Mouse (Mus musculus) lung, embryonic 14.5 days (tissue): Measurements from ENCODE around the gene Inpp4b. TPM values are rescaled to one million over a fixed set of nuclear protein-coding genes. Genes with fewer than 3 reads are reported as not detected.
A peak's percentile ranks its signal among the peaks of the same experiment; 100 is the strongest.

Experiments
- ATAC-seq: fragments of 200-750 bp; cut with Nextera tagmentation; 2 replicates; pipeline ENCODE4 v1.8.0; 2017; ENCODE audit warnings: mild to moderate bottlenecking, moderate TSS enrichment, moderate library complexity; ENCODE audit not compliant: insufficient read depth
- DNase-seq: peaks from one replicate; pipeline ENCODE4 v3.0.0-alpha.2; 2015
- H3K27ac ChIP-seq: fragments of 300-500 bp; sonication (generic); 2 replicates; pipeline ENCODE4 v1.5.1; 2014; ENCODE audit warnings: low read depth, mild to moderate bottlenecking, moderate library complexity
- H3K27me3 ChIP-seq: fragments of 300-500 bp; sonication (generic); 2 replicates; pipeline ENCODE4 v1.6.1; 2014; ENCODE audit warnings: low read length, control low read depth; ENCODE audit not compliant: insufficient read depth
- H3K36me3 ChIP-seq: fragments of 300-500 bp; sonication (generic); 2 replicates; pipeline ENCODE4 v1.6.1; 2014; ENCODE audit warnings: control low read depth; ENCODE audit not compliant: insufficient read depth
- H3K4me1 ChIP-seq: fragments of 300-500 bp; sonication (generic); 2 replicates; pipeline ENCODE4 v1.6.1; 2014; ENCODE audit warnings: antibody characterized with exemption, control low read depth; ENCODE audit not compliant: insufficient read depth
- H3K4me2 ChIP-seq: fragments of 300-500 bp; sonication (generic); 2 replicates; pipeline ENCODE4 v1.6.1; 2014; ENCODE audit warnings: mild to moderate bottlenecking
- H3K4me3 ChIP-seq: fragments of 300-500 bp; sonication (generic); 2 replicates; pipeline ENCODE4 v1.5.1; 2014; ENCODE audit warnings: low read depth, low read length
- H3K9ac ChIP-seq: fragments of 300-500 bp; sonication (generic); 2 replicates; pipeline ENCODE4 v1.6.1; 2014
- H3K9me3 ChIP-seq: fragments of 300-500 bp; sonication (generic); 2 replicates; pipeline ENCODE4 v1.6.1; 2016; ENCODE audit warnings: low read depth, low read length, control low read depth
- CTCF ChIP-seq: IDR thresholded peaks from 2 replicates; pipeline ENCODE4 v1.5.1; 2016; ENCODE audit warnings: antibody characterized with exemption, low read depth
- WGBS: fragments of 180-500 bp; shearing (Covaris S2); extraction: QIAGEN DNeasy Blood & Tissue Kit; methylation state at CpG from one replicate; pipeline ENCODE4 v1.1.7; 2014; 5-methylcytosine and 5-hydroxymethylcytosine counted together
- polyA plus RNA-seq: library from polyadenylated mRNA; unstranded; fragments of >200 nt; fragmentation: Nextera tagmentation; extraction: Ambion mirVana; gene quantifications from 2 replicates; pipeline ENCODE4 v1.2.1, GENCODE M21; 2014

Inpp4b gene
- polyA plus RNA-seq, 1 experiment from 2014 or later, result 7.4 TPM

GRCm38 (mm10) chr8:81608082-81608481 lies 265.7 kb downstream of the Inpp4b start:
- TF ChIP-seq CTCF, result no peak
- Histone ChIP-seq H3K4me1 (no peaks in the 10 kb centered on the region), H3K4me3 (no peak overlapping the region), H3K36me3 (no peaks in the 10 kb centered on the region), H3K9ac (no peak overlapping the region), H3K27ac (no peak overlapping the region), H3K4me2 (no peak overlapping the region), H3K9me3 (no peaks in the 10 kb centered on the region), H3K27me3 (no peaks in the 10 kb centered on the region)
- ATAC-seq (no peak), DNase-seq (no peak)
- 72% methylated on average over 1 of the region's 1 CpGs for WGBS

GRCm38 (mm10) chr8:81609064-81609463 lies 266.7 kb downstream of the Inpp4b start:
- WGBS, result 50% methylated on average over 4 of the region's 4 CpGs
- H3K27me3 ChIP-seq, result no peaks in the 10 kb centered on the region
- DNase-seq, result no peak
- H3K4me3 ChIP-seq, result no peak overlapping the region
- no peaks in the 10 kb centered on the region for H3K9me3 ChIP-seq
- no peaks in the 10 kb centered on the region for H3K4me1 ChIP-seq
- no peaks in the 10 kb centered on the region for H3K36me3 ChIP-seq
- no peak for ATAC-seq
- H3K9ac ChIP-seq, result no peak overlapping the region
- no peak overlapping the region for H3K27ac ChIP-seq
- no peak for TF ChIP-seq CTCF
- no peak overlapping the region for H3K4me2 ChIP-seq

- Histone ChIP-seq H3K9me3 (no peaks in the 10 kb centered on the region), H3K9ac (no peak overlapping the region), H3K4me3 (no peak overlapping the region), H3K4me2 (no peak overlapping the region), H3K36me3 (no peaks in the 10 kb centered on the region), H3K27ac (no peak overlapping the region), H3K27me3 (no peaks in the 10 kb centered on the region), H3K4me1 (no peaks in the 10 kb centered on the region)
- 23% methylated on average over 2 of the region's 2 CpGs for WGBS
- no peak for TF ChIP-seq CTCF
- DNase-seq, result peak; percentile 75
- ATAC-seq, result no peak; the same call in 1 of the 2 replicates
Observed at GRCm38 (mm10) chr8:81612611-81613010, 270.3 kb downstream of the Inpp4b start.

GRCm38 (mm10) chr8:81614135-81614534 lies 271.8 kb downstream of the Inpp4b start:
- Histone ChIP-seq H3K9me3 (no peaks in the 10 kb centered on the region), H3K36me3 (no peaks in the 10 kb centered on the region), H3K4me2 (no peak overlapping the region), H3K4me3 (no peak overlapping the region), H3K27me3 (no peaks in the 10 kb centered on the region), H3K27ac (no peak overlapping the region), H3K9ac (no peak overlapping the region), H3K4me1 (no peaks in the 10 kb centered on the region)
- 62% methylated on average over 1 of the region's 1 CpGs for WGBS
- DNase-seq (no peak), ATAC-seq (no peak)
- no peak for TF ChIP-seq CTCF

- Histone ChIP-seq H3K27me3 (no peaks in the 10 kb centered on the region), H3K4me3 (no peak overlapping the region), H3K4me1 (no peaks in the 10 kb centered on the region), H3K4me2 (no peak overlapping the region), H3K9ac (no peak overlapping the region), H3K27ac (no peak overlapping the region), H3K9me3 (no peaks in the 10 kb centered on the region), H3K36me3 (no peaks in the 10 kb centered on the region)
- DNase-seq (peak; percentile 44), ATAC-seq (no peak; the same call in 1 of the 2 replicates)
- 66% methylated on average over 2 of the region's 2 CpGs for WGBS
- TF ChIP-seq CTCF, result no peak
Observed at GRCm38 (mm10) chr8:81614605-81615004, 272.2 kb downstream of the Inpp4b start.

- no peak overlapping the region for H3K4me3 ChIP-seq
- WGBS, result 50% methylated on average over 1 of the region's 1 CpGs
- no peak for TF ChIP-seq CTCF
- ATAC-seq, result no peak
- H3K9me3 ChIP-seq, result no peaks in the 10 kb centered on the region
- no peak overlapping the region for H3K4me2 ChIP-seq
- no peaks in the 10 kb centered on the region for H3K36me3 ChIP-seq
- H3K27ac ChIP-seq, result no peak overlapping the region
- no peak overlapping the region for H3K9ac ChIP-seq
- no peaks in the 10 kb centered on the region for H3K27me3 ChIP-seq
- no peaks in the 10 kb centered on the region for H3K4me1 ChIP-seq
- DNase-seq, result no peak
Observed at GRCm38 (mm10) chr8:81615552-81615951, 273.2 kb downstream of the Inpp4b start.

GRCm38 (mm10) chr8:81618918-81619317 lies 276.6 kb downstream of the Inpp4b start:
- no peak overlapping the region for H3K4me3 ChIP-seq
- H3K4me2 ChIP-seq, result no peak overlapping the region
- no peak for ATAC-seq
- no peak overlapping the region for H3K27ac ChIP-seq
- H3K9ac ChIP-seq, result no peak overlapping the region
- WGBS, result 87% methylated on average over 3 of the region's 3 CpGs
- no peaks in the 10 kb centered on the region for H3K9me3 ChIP-seq
- H3K27me3 ChIP-seq, result no peaks in the 10 kb centered on the region
- no peak for TF ChIP-seq CTCF
- DNase-seq, result no peak
- no peaks in the 10 kb centered on the region for H3K4me1 ChIP-seq
- no peaks in the 10 kb centered on the region for H3K36me3 ChIP-seq

- Histone ChIP-seq H3K9me3 (no peaks in the 10 kb centered on the region), H3K4me2 (no peak overlapping the region), H3K36me3 (no peaks in the 10 kb centered on the region), H3K4me3 (no peak overlapping the region), H3K27me3 (no peaks in the 10 kb centered on the region), H3K27ac (no peak overlapping the region), H3K4me1 (no peaks in the 10 kb centered on the region), H3K9ac (no peak overlapping the region)
- 73% methylated on average over 1 of the region's 1 CpGs for WGBS
- no peak for DNase-seq
- no peak for TF ChIP-seq CTCF
- ATAC-seq, result no peak
Observed at GRCm38 (mm10) chr8:81635015-81635414, 292.7 kb downstream of the Inpp4b start.
